Mouse (Mus musculus): ENCODE measurements around the gene Zcchc10.
"Not testable (repeated sequence)": the region's sequence is repeated elsewhere in the genome, so short reads cannot be mapped to it uniquely, and the experiment has no call there.

Zcchc10 gene

DNA sequence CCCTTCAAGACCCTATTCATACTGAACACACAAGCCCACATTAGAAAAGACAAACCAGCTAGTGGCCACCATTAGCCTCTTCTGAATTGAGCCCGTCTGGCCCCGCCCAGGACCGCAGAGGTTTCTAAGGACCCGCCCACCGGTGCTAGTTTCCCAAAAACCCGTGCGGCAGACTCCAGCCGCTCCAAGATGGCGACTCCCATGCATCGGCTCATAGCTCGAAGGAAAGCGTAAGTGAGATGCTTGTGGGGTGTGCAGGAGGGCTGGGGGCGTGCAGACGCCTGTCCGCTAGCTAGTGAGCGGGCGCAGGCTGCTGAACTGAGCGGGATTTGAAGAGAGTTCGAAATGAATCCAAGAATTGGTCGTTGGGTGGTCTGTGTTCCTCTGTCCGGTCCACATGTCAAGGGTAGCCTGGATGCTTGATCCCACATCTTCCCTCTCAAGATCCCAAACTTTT lies at the start of gene Zcchc10:
TSS of gene Zcchc10 (plus strand) at position 168 of the 457 bp plus-strand sequence.
- DNase-seq (ENCODE audit: extremely low spot score, low spot score) = peak; percentile 83

GRCm38 (mm10) chr11:53275358-53275757 lies 49.1 kb upstream of the Zcchc10 start:
- no peak for DNase-seq (ENCODE audit: extremely low spot score, low spot score)

DNA sequence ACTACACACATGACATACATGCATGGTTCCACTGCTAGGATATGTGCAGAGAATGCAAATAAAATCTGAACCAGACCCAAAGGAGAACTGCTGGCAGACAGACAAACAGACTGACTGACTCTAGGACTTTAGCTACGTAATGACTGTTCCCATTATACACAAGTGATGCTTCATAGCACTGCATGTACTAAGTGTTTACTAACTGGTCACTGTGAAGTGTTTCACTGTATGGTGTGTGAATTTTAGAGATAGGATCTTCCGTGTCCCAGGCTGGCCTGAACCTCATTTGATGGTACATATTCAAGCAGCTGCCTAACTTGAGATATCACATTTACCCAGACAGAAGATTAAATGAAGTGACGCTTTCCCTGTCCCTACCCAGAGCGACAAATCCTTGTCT lies 46.1 kb upstream of the Zcchc10 start:
- DNase-seq (ENCODE audit: extremely low spot score, low spot score) = no peak

GRCm38 (mm10) chr11:53285885-53286284 lies 38.6 kb upstream of the Zcchc10 start:
- DNase-seq (ENCODE audit: extremely low spot score, low spot score) = no peak

DNA sequence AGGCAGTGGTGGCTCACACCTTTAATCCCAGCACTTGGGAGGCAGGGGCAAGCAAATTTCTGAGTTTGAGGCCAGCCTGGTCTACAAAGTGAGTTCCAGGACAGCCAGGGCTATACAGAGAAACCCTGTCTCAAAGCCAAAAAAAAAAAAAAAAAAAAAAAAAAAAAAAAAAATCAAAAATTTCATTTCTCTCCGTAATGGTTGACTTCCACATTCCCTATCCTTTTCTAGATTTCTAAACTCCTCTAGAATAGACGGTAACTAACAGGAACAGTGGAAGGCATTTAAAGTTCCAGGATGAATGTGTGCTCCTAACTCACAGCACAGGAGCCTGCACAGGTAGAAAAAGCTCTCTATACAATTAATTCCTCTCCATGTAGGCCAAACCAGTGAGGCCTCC lies 34.3 kb upstream of the Zcchc10 start:
- not testable (repeated sequence) for DNase-seq (ENCODE audit: extremely low spot score, low spot score)

DNA sequence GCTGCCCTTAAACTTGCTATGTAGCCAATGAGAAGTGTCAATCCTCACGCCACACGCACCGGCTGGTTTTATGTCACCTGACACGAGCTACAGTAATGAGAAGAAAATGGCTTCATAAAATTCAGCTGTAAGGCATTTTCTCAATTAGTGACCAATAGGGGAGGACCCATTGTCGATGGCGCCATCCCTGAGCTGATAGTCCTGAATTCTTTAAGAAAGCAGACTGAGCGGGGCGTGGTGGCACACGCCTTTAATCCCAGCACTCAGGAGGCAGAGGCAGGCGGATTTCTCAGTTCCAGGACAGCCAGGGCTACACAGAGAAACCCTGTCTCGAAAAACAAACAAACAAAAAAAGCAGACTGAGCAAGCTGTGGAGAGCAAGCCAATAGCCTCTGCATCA lies 33.6 kb upstream of the Zcchc10 start:
- no peak for DNase-seq (ENCODE audit: extremely low spot score, low spot score)

GRCm38 (mm10) chr11:53294441-53294840 lies 30.0 kb upstream of the Zcchc10 start:
- no peak for DNase-seq (ENCODE audit: extremely low spot score, low spot score)

- no peak for DNase-seq (ENCODE audit: extremely low spot score, low spot score)
These were observed 27.6 kb upstream of the Zcchc10 start for GRCm38 (mm10) chr11:53296880-53297279.

GRCm38 (mm10) chr11:53297947-53298860 lies 26.3 kb upstream of the Zcchc10 start:
- DNase-seq (ENCODE audit: extremely low spot score, low spot score) = no peak

DNA sequence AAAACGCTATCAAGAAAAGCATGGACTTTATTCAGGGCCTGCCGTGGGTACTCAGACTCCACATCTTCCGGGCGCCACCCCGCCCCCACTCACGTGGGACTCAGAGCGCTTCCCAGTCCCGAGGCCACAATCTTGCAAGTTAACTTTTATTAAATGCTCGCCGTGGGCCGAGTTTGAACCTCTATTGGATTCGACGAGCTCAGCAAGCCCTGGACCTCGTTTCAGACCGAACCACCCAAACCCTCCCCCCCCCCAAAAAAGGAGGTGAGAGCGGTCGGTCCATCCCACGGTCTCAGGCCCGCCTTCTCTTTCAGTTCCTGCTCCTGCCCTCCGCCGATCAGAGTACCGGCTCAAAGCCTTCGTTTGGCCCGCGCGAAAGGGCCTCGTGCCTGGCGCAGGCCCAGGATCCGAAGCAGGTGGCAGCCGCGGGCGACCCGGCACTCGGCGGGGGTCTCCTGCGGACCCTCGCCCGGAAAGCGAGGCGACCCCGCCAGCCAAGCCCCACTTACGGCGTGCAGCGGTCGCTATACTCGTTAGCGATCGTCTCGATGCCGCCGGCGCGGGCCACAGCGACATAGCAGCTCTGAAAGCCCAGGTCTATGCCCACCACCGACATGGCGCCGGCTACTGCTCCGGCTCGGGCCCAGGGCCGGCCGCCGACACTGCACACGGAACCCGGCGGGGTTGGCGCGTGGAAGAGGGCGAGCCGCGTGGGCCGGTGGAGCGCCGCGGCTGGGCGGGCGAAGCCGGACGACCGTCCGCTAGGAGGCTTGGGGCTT lies 24.7 kb upstream of the Zcchc10 start:
- no peak for DNase-seq (ENCODE audit: extremely low spot score, low spot score)

GRCm38 (mm10) chr11:53300330-53301166 lies 23.9 kb upstream of the Zcchc10 start, which contains the start of gene Hspa4:
Hspa4 (minus strand) TSS chr11:53300457.
- peak; percentile 97 for DNase-seq (ENCODE audit: extremely low spot score, low spot score)

DNA sequence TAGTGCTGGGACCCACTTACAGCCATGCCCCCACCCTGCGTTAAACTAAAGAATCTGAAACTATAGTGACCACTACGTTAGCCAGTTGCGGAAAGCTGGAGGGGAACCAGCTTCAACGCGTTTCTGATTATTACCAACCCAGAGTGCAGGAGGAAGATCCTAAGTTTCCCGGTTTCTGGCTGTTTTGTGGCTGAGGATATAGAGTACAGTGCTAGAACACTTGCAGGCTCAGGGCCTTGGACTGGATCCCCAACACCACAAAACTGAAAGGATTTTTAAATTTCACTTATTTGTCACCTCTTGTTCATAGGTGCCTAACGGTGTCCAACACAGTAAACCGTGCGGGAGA lies 23.3 kb upstream of the Zcchc10 start:
- DNase-seq (ENCODE audit: extremely low spot score, low spot score) = no peak

DNA sequence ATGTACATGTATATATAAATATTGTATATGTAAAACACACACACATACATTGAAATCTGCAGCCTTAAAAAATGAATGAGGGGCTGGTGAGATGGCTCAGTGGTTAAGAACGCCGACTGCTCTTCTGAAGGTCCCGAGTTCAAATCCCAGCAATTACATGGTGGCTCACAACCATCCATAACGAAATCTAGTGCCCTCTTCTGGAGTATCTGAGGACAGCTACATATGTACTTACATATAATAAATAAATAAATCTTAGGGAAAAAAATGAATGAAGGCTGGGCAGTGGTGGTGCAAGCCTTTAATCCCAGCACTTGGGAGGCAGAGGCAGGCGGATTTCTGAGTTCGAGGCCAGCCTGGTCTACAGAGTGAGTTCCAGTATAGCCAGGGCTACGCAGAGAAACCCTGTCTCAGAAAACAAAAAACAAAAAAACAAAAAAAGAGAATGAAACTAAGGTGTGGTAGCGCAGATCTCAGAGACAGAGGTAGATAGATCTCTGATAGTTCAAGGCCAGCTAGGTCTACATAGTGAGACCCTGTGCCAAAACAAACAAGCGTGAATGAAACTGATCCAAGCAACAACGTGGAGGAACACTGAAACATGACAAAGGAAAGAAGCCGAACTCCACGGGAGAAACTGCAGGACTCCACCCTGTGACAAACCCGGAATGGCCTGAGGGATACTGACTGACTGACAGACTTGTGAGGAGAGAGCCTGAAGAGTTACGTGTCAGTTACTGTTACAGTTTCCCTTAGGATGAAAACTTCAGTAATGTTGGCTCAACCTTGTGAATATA lies 20.2 kb upstream of the Zcchc10 start:
- DNase-seq (ENCODE audit: extremely low spot score, low spot score) = no peak

DNA sequence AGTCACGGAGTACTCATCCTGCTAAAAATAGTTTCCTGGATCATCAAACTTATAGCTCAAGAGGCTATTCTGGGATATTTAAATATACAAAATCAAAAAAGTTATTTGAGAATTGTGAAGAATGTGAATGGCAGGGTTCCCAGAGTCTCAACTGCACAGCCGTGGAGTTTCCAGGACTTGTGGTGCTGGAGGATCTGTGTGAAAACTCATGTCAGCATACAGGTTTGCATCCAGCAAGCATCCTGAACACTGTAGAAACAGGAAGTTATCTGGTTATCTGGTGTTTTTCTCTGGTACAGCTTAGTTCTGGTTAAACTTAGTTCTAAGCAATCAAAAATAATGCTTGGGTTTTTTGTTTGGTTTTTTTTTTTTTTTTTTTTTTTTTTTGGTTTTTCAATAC lies 17.5 kb upstream of the Zcchc10 start:
- no peak for DNase-seq (ENCODE audit: extremely low spot score, low spot score)

DNA sequence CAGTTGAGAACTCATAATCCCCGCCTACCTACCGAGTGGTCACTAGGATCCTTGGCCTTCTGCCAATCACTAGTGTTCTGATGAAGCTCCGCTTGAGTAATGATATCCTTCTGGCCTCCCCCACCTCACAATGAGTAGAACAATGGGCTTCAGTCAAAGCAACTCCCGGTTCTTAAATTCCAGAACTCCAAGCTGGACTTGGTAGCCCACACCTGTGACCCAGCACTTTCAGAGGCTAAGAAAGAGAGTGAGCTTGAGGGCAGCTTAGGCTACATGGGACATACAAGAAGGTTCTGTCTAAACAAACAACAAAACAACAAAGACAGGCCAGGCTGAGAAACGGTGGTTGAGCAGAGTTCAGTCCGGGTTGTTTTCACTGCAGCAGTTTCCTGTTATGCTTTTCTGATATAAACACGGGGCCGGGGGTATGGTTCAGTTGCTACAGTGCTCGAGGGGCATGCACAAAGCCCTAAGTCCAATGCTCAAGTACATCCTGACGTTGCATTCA lies 16.9 kb upstream of the Zcchc10 start:
- no peak for DNase-seq (ENCODE audit: extremely low spot score, low spot score)

GRCm38 (mm10) chr11:53308251-53308864 lies 16.1 kb upstream of the Zcchc10 start:
- DNase-seq (ENCODE audit: extremely low spot score, low spot score) = no peak

DNA sequence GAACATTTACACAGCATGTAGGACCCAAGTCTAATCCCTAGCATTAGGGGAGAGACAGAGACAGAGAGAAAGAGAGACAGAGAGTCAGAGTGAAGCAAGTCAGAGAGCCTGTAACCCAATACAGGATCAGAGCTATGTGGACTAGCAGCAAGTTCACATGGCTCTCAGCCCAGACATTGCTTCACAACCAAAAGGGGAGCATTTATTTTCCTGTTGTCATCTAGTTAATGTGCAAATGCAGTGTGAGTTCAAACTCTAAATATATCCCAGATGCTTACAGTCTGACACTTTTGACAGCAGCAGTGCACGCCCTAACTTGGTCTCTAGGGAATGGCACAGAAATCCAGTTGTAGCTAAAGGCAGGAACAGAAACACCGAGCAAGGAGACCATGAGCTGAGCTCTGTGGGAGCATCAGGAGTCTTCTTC lies 15.6 kb upstream of the Zcchc10 start:
- DNase-seq (ENCODE audit: extremely low spot score, low spot score) = no peak

- no peak for DNase-seq (ENCODE audit: extremely low spot score, low spot score)
These were observed 13.1 kb upstream of the Zcchc10 start for GRCm38 (mm10) chr11:53311385-53311784.

GRCm38 (mm10) chr11:53312823-53313222 lies 11.7 kb upstream of the Zcchc10 start:
- DNase-seq (ENCODE audit: extremely low spot score, low spot score) = not testable (repeated sequence)

DNA sequence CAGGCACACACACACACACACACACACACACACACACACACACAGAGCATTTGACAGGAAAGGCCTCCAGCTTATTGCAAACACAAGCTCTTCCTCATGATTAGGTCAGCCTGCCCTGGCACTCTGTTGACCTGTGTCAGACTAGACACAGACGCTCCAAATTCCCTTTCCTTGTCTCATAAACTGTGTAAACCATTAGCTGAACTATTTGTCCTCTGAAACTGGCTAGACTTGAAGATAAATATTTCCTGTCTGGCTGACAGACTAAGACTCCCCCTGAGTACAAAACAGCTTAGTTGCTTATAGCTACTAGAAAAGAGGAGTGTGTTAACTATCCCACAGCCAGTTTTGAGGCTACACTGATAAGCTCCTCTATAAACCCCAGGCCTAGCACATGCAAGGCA lies 9.7 kb upstream of the Zcchc10 start:
- no peak for DNase-seq (ENCODE audit: extremely low spot score, low spot score)

Measured in neural tube, embryonic 10.5 days (tissue).